Mouse (Mus musculus): Measurements from ENCODE around the gene Spc24. TPM values are rescaled to one million over a fixed set of nuclear protein-coding genes. Genes with fewer than 3 reads are reported as not detected.

Gene Spc24
- total RNA-seq, 1 experiment: 127 TPM

GRCm38 (mm10) chr9:21717015-21717414, 43.1 kb downstream of the Spc24 start:
- Histone ChIP-seq H3K27ac (ENCODE audit: insufficient read depth, low read depth, low read length, poor library complexity, severe bottlenecking) (no peak overlapping the region), H3K9ac (ENCODE audit: insufficient read depth, low read depth, low read length, poor library complexity, severe bottlenecking) (no peak overlapping the region), H3K4me3 (ENCODE audit: insufficient read depth in 1 of 2, low read depth in 1 of 2, low read length in 2 of 2, poor library complexity in 1 of 2, severe bottlenecking in 1 of 2) (no peak overlapping the region), H3K9me3 (ENCODE audit: control insufficient read depth, insufficient read depth, low read depth, low read length) (no peaks in the 10 kb centered on the region), H3K36me3 (ENCODE audit: control insufficient read depth, insufficient read depth, low read length, poor library complexity, severe bottlenecking) (no peaks in the 10 kb centered on the region), H3K4me1 (ENCODE audit: control insufficient read depth in 2 of 2, insufficient read depth in 2 of 2, low read length in 2 of 2, poor library complexity in 1 of 2) (peaks cover 3 to 9% of the 10 kb centered on the region in 2 experiments; a peak in 1 of 4 replicates)
- TF ChIP-seq ZNF384 (IDR thresholded peaks at IDR 0.05; ENCODE audit: low read depth, low read length): no peak
- no peak for TF ChIP-seq ZC3H11A (IDR thresholded peaks at IDR 0.05; ENCODE audit: borderline replicate concordance, low read depth, low read length)
- TF ChIP-seq CHD2 (IDR thresholded peaks at IDR 0.05; ENCODE audit: low read depth, low read length): no peak
- no peak for TF ChIP-seq MAFK (IDR thresholded peaks at IDR 0.05; ENCODE audit: insufficient read depth, low read depth, low read length)
- no peak for TF ChIP-seq HCFC1 (IDR thresholded peaks at IDR 0.05; ENCODE audit: borderline replicate concordance, insufficient read depth, low read length)
- DNase-seq (ENCODE audit: low read depth, low spot score): no peak
- in situ Hi-C loops (cut with MboI; ENCODE audit: low sequenced_read_pairs in 2 of 2, unreplicated experiment in 2 of 2): no loop called here

- H3K4me3 ChIP-seq (ENCODE audit: insufficient read depth in 1 of 2, low read depth in 1 of 2, low read length in 2 of 2, poor library complexity in 1 of 2, severe bottlenecking in 1 of 2): no peak overlapping the region
- no peak overlapping the region for H3K27ac ChIP-seq (ENCODE audit: insufficient read depth, low read depth, low read length, poor library complexity, severe bottlenecking)
- H3K9me3 ChIP-seq (ENCODE audit: control insufficient read depth, insufficient read depth, low read depth, low read length): no peaks in the 10 kb centered on the region
- in situ Hi-C loops (cut with MboI; ENCODE audit: low sequenced_read_pairs in 2 of 2, unreplicated experiment in 2 of 2): no loop called here
- peaks cover 3 to 5% of the 10 kb centered on the region in 2 experiments; a peak in 1 of 4 replicates for H3K4me1 ChIP-seq (ENCODE audit: control insufficient read depth in 2 of 2, insufficient read depth in 2 of 2, low read length in 2 of 2, poor library complexity in 1 of 2)
- no peak overlapping the region for H3K9ac ChIP-seq (ENCODE audit: insufficient read depth, low read depth, low read length, poor library complexity, severe bottlenecking)
- no peak for TF ChIP-seq CHD2 (IDR thresholded peaks at IDR 0.05; ENCODE audit: low read depth, low read length)
- TF ChIP-seq ZC3H11A (IDR thresholded peaks at IDR 0.05; ENCODE audit: borderline replicate concordance, low read depth, low read length): no peak
- TF ChIP-seq MAFK (IDR thresholded peaks at IDR 0.05; ENCODE audit: insufficient read depth, low read depth, low read length): no peak
- no peak for TF ChIP-seq ZNF384 (IDR thresholded peaks at IDR 0.05; ENCODE audit: low read depth, low read length)
- TF ChIP-seq HCFC1 (IDR thresholded peaks at IDR 0.05; ENCODE audit: borderline replicate concordance, insufficient read depth, low read length): no peak
- DNase-seq (ENCODE audit: low read depth, low spot score): no peak
- no peaks in the 10 kb centered on the region for H3K36me3 ChIP-seq (ENCODE audit: control insufficient read depth, insufficient read depth, low read length, poor library complexity, severe bottlenecking)
Measured at GRCm38 (mm10) chr9:21715298-21715697, 44.8 kb downstream of the Spc24 start.

- in situ Hi-C loops (cut with MboI; ENCODE audit: low sequenced_read_pairs in 2 of 2, unreplicated experiment in 2 of 2): no loop called here
- H3K36me3 ChIP-seq (ENCODE audit: control insufficient read depth, insufficient read depth, low read length, poor library complexity, severe bottlenecking): peaks cover 2% of the 10 kb centered on the region; the same call in 1 of the 2 replicates
Measured at GRCm38 (mm10) chr9:21709340-21709739, 50.8 kb downstream of the Spc24 start.

GRCm38 (mm10) chr9:21706586-21707265, 53.4 kb downstream of the Spc24 start:
- H3K9me3 ChIP-seq (ENCODE audit: control insufficient read depth, insufficient read depth, low read depth, low read length): no peaks in the 10 kb centered on the region
- H3K4me1 ChIP-seq (ENCODE audit: control insufficient read depth in 2 of 2, insufficient read depth in 2 of 2, low read length in 2 of 2, poor library complexity in 1 of 2): peaks cover 0 to 7% of the 10 kb centered on the region in 2 experiments; a peak in 2 of 4 replicates
- no peak overlapping the region for H3K4me3 ChIP-seq (ENCODE audit: insufficient read depth in 1 of 2, low read depth in 1 of 2, low read length in 2 of 2, poor library complexity in 1 of 2, severe bottlenecking in 1 of 2)
- H3K36me3 ChIP-seq (ENCODE audit: control insufficient read depth, insufficient read depth, low read length, poor library complexity, severe bottlenecking): peaks cover 17% of the 10 kb centered on the region
- in situ Hi-C loops (cut with MboI; ENCODE audit: low sequenced_read_pairs in 2 of 2, unreplicated experiment in 2 of 2): no loop called here
- no peak overlapping the region for H3K9ac ChIP-seq (ENCODE audit: insufficient read depth, low read depth, low read length, poor library complexity, severe bottlenecking)
- TF ChIP-seq MAFK (IDR thresholded peaks at IDR 0.05; ENCODE audit: insufficient read depth, low read depth, low read length) (0 out of 2 replicates have a peak, but pooled peaks have one; percentile 15), HCFC1 (IDR thresholded peaks at IDR 0.05; ENCODE audit: borderline replicate concordance, insufficient read depth, low read length) (no peak), CHD2 (IDR thresholded peaks at IDR 0.05; ENCODE audit: low read depth, low read length) (no peak)
- no peak overlapping the region for H3K27ac ChIP-seq (ENCODE audit: insufficient read depth, low read depth, low read length, poor library complexity, severe bottlenecking)
- no peak for DNase-seq (ENCODE audit: low read depth, low spot score)

More at GRCm38 (mm10) chr9:21709340-21709739, 50.8 kb downstream of the Spc24 start:
- H3K27ac ChIP-seq (ENCODE audit: insufficient read depth, low read depth, low read length, poor library complexity, severe bottlenecking): no peak overlapping the region
- H3K9me3 ChIP-seq (ENCODE audit: control insufficient read depth, insufficient read depth, low read depth, low read length): no peaks in the 10 kb centered on the region
- no peak overlapping the region for H3K4me3 ChIP-seq (ENCODE audit: insufficient read depth in 1 of 2, low read depth in 1 of 2, low read length in 2 of 2, poor library complexity in 1 of 2, severe bottlenecking in 1 of 2)
- H3K4me1 ChIP-seq (ENCODE audit: control insufficient read depth in 2 of 2, insufficient read depth in 2 of 2, low read length in 2 of 2, poor library complexity in 1 of 2): peaks cover 0 to 7% of the 10 kb centered on the region in 2 experiments; a peak in 2 of 4 replicates
- TF ChIP-seq ZNF384 (IDR thresholded peaks at IDR 0.05; ENCODE audit: low read depth, low read length) (no peak), ZC3H11A (IDR thresholded peaks at IDR 0.05; ENCODE audit: borderline replicate concordance, low read depth, low read length) (no peak), CHD2 (IDR thresholded peaks at IDR 0.05; ENCODE audit: low read depth, low read length) (no peak), HCFC1 (IDR thresholded peaks at IDR 0.05; ENCODE audit: borderline replicate concordance, insufficient read depth, low read length) (no peak), MAFK (IDR thresholded peaks at IDR 0.05; ENCODE audit: insufficient read depth, low read depth, low read length) (no peak)
- no peak for DNase-seq (ENCODE audit: low read depth, low spot score)
- no peak overlapping the region for H3K9ac ChIP-seq (ENCODE audit: insufficient read depth, low read depth, low read length, poor library complexity, severe bottlenecking)

Measured in ES-E14 (cell line).